16 mouse cellular contexts compared by ENCODE assay signal in the genomic region with DNA sequence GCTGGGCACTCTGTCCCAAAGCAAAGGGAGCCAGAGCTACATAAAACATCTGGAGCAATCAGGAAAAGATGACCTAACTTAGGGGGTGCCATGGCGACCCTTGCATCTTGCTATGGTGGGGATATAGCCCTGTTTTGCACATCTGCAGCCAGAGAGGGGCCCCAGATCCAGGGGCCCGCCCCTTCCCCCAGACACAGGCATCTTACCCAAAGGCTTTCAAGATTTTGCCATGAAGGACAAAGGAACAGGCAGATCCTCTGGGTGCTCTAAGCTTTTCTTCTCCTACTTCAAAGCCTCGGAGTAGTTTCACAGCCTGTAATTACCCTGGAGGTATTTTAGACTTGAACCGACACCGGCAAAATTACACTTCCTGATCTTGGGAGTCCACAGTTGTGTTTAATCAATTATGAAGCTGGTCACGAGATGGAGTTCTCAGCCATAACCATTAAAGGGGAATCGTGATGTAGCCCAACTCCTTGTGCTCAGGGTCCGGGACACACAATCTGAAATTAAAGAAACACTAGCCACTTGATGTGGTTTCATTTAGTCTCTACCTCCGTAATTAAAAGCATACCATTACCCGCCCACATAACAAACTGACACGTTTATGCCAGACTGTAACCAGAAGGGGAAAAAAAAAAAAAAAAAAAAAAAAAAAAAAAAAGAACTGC.
DNase-seq lines count a peak whose midpoint lies in the region; ATAC-seq and TF ChIP-seq lines count a peak whose summit lies in the region.
"Had no signal": no experiment of that assay in that cellular context is flagged by ENCODE, and none has a peak within 500 bp of the region (broad histone marks: within the 10 kb centered on the region; RNA-seq: fewer than 3 reads in every experiment).

No protein-coding gene starts in this region.

- no peak overlapping the region for H3K9ac ChIP-seq in heart, adult 2 months (ENCODE audit: low read depth, low read length)
- H3K9ac ChIP-seq in limb, embryonic 11.5 days (ENCODE audit: low read length), result peak overlapping the region; percentile 22; the same call in 1 of the 2 replicates
- H3K9ac ChIP-seq: forebrain, postnatal 0 days; heart, embryonic 15.5 days; hindbrain, embryonic 13.5 days; liver, embryonic 13.5 days had no signal

- no peak overlapping the region for H3K4me3 ChIP-seq in heart, adult 2 months
- 0 out of 2 replicates have a peak overlapping the region, but pooled peaks have one; percentile 5 for H3K4me3 ChIP-seq in embryonic facial prominence, embryonic 10.5 days
- H3K4me3 ChIP-seq in limb, embryonic 11.5 days (ENCODE audit: low read depth, low read length), result no peak overlapping the region
- H3K4me3 ChIP-seq: heart, embryonic 15.5 days; hindbrain, embryonic 13.5 days; liver, embryonic 13.5 days had no signal

- WGBS in heart, adult 2 months, result 76% methylated on average over 11 of the region's 11 CpGs
- 38% methylated on average over 11 of the region's 11 CpGs for WGBS in embryonic facial prominence, embryonic 10.5 days
- WGBS in limb, embryonic 11.5 days, result 9% methylated on average over 11 of the region's 11 CpGs

- H3K27me3 ChIP-seq in heart, adult 2 months (ENCODE audit: control insufficient read depth, insufficient read depth, low read length), result no peaks in the 10 kb centered on the region
- H3K27me3 ChIP-seq in embryonic facial prominence, embryonic 10.5 days (replicated peaks; ENCODE audit: low read depth, poor library complexity, severe bottlenecking), result no peaks in the 10 kb centered on the region
- H3K27me3 ChIP-seq in limb, embryonic 11.5 days (ENCODE audit: control insufficient read depth, insufficient read depth, low read length), result no peaks in the 10 kb centered on the region
- H3K27me3 ChIP-seq: heart, embryonic 15.5 days; hindbrain, embryonic 13.5 days; liver, embryonic 13.5 days had no signal

- DNase-seq in heart, adult 2 months, result no peak
- DNase-seq in heart, postnatal 36 days, result no peak
- peak; percentile 54 for DNase-seq in brain, adult 2 months (ENCODE audit: low read depth, low spot score)
- peak; percentile 53 for DNase-seq in embryonic facial prominence, embryonic 10.5 days (ENCODE audit: low spot score)
- peak; percentile 60 for DNase-seq in limb, embryonic 11.5 days (ENCODE audit: low spot score)
- DNase-seq in ovary, postnatal 14 days (ENCODE audit: low spot score), result no peak
- DNase-seq in right cerebral cortex, postnatal 25 days, result no peak
- DNase-seq: cerebellum, postnatal 25 days; forebrain, postnatal 0 days; gastrocnemius, postnatal 36 days; liver, embryonic 13.5 days; right cerebral cortex, postnatal 4 days had no signal

- H3K36me3 ChIP-seq in heart, adult 2 months (ENCODE audit: control insufficient read depth, insufficient read depth, low read length), result no peaks in the 10 kb centered on the region
- H3K36me3 ChIP-seq in embryonic facial prominence, embryonic 10.5 days (replicated peaks), result no peaks in the 10 kb centered on the region
- no peaks in the 10 kb centered on the region for H3K36me3 ChIP-seq in limb, embryonic 11.5 days (ENCODE audit: control insufficient read depth, insufficient read depth, low read length)
- H3K36me3 ChIP-seq: heart, embryonic 15.5 days; hindbrain, embryonic 13.5 days; liver, embryonic 13.5 days had no signal

- peak overlapping the region; percentile 17; the same call in 1 of the 2 replicates for H3K4me2 ChIP-seq in limb, embryonic 11.5 days (ENCODE audit: low read depth, severe bottlenecking)
- H3K4me2 ChIP-seq: heart, embryonic 15.5 days; hindbrain, embryonic 13.5 days; liver, embryonic 13.5 days had no signal

- peak; percentile 69 for ATAC-seq in limb, embryonic 11.5 days (ENCODE audit: insufficient number of reproducible peaks, low FRiP score, low TSS enrichment, low read depth)
- ATAC-seq: forebrain, postnatal 0 days; intestine, embryonic 16.5 days; midbrain, embryonic 16.5 days had no signal

- no peaks in the 10 kb centered on the region for H3K79me2 ChIP-seq in heart, adult 2 months (replicated peaks; ENCODE audit: control insufficient read depth, insufficient read depth, low read length)

- intact Hi-C loops in heart, adult 2 months (cut with DNase I), result loop anchor here (1.0 kb wide), 1 partner anchor 14 kb away; no protein-coding TSS in a partner anchor
- intact Hi-C loops in heart, postnatal 36 days (cut with DNase I), result no loop called here

- no peak for TF ChIP-seq CTCF in heart, adult 2 months (IDR thresholded peaks at IDR 0.05)

- H3K27ac ChIP-seq in heart, adult 2 months, result peak overlapping the region; percentile 64
- peak overlapping the region; percentile 76 for H3K27ac ChIP-seq in embryonic facial prominence, embryonic 10.5 days (replicated peaks)
- peak overlapping the region; percentile 59; the same call in 1 of the 2 replicates for H3K27ac ChIP-seq in limb, embryonic 11.5 days (replicated peaks; ENCODE audit: low read depth, low read length)
- H3K27ac ChIP-seq: heart, embryonic 15.5 days; hindbrain, embryonic 13.5 days; liver, embryonic 13.5 days had no signal

- no peak for TF ChIP-seq POLR2A in heart, adult 2 months (IDR thresholded peaks at IDR 0.05; ENCODE audit: insufficient read depth, low read depth, low read length)

- H3K9me3 ChIP-seq in embryonic facial prominence, embryonic 10.5 days, result no peaks in the 10 kb centered on the region
- no peaks in the 10 kb centered on the region for H3K9me3 ChIP-seq in limb, embryonic 11.5 days (ENCODE audit: control insufficient read depth, low read length)
- H3K9me3 ChIP-seq: heart, embryonic 15.5 days; hindbrain, embryonic 13.5 days; liver, embryonic 13.5 days had no signal

- H3K4me1 ChIP-seq in heart, adult 2 months (ENCODE audit: control insufficient read depth, insufficient read depth, low read length), result no peaks in the 10 kb centered on the region
- peaks cover 25% of the 10 kb centered on the region for H3K4me1 ChIP-seq in embryonic facial prominence, embryonic 10.5 days
- H3K4me1 ChIP-seq in limb, embryonic 11.5 days (ENCODE audit: control insufficient read depth, insufficient read depth, low read length), result peaks cover 16% of the 10 kb centered on the region
- H3K4me1 ChIP-seq: heart, embryonic 15.5 days; hindbrain, embryonic 13.5 days; liver, embryonic 13.5 days had no signal

- no peak for TF ChIP-seq EP300 in heart, adult 2 months (IDR thresholded peaks at IDR 0.05; ENCODE audit: insufficient read depth, low read depth, low read length)

Comparison
In these comparisons a context has a peak if more than half of its experiments do, and no peak if none do; other contexts are left out.
1. DNase-seq: peak in brain, adult 2 months (single experiment), embryonic facial prominence, embryonic 10.5 days (single experiment) and limb, embryonic 11.5 days (single experiment); none in heart, adult 2 months (0 of 2), heart, postnatal 36 days (0 of 2), ovary, postnatal 14 days (single experiment) and right cerebral cortex, postnatal 25 days (single experiment).
2. Peak in every context shown above with its lines, with median percentiles within 50 percentile points of each other: H3K27ac ChIP-seq.